Mouse (Mus musculus) heart, adult 11 months (tissue): ENCODE data around the gene Gm10718.
"Not testable (repeated sequence)": the region's sequence is repeated elsewhere in the genome, so short reads cannot be mapped to it uniquely, and the experiment has no call there.

Source experiments
- DNase-seq: peaks from one replicate; pipeline ENCODE4 v3.0.0; 2022

Gene Gm10718

GRCm38 (mm10) chr9:3023312-3023984 lies at the start of gene Gm10718:
Gene Gm10718 (plus strand): TSS chr9:3023547.
- DNase-seq, result peak; percentile 89

- DNase-seq, result peak; percentile 91
These were observed 22.8 kb upstream of the Gm10718 start, which contains the start of gene Gm10722 for GRCm38 (mm10) chr9:3000445-3000972. Gene Gm10722 (plus strand): TSS chr9:3000922.

GRCm38 (mm10) chr9:3001006-3001405 lies 22.3 kb upstream of the Gm10718 start:
- DNase-seq, result peak; percentile 60

- DNase-seq, result peak; percentile 98
These were observed 21.2 kb upstream of the Gm10718 start for GRCm38 (mm10) chr9:3001948-3002659.

- DNase-seq, result not testable (repeated sequence)
These were observed 20.5 kb upstream of the Gm10718 start, which contains the start of gene Gm11168 for GRCm38 (mm10) chr9:3002794-3003396. Gene Gm11168 (plus strand): TSS chr9:3003346.

- DNase-seq, result not testable (repeated sequence)
These were observed 17.2 kb upstream of the Gm10718 start for GRCm38 (mm10) chr9:3006179-3006578.

GRCm38 (mm10) chr9:3006636-3007035 lies 16.7 kb upstream of the Gm10718 start:
- peak; percentile 100 for DNase-seq

GRCm38 (mm10) chr9:3007272-3007671 lies 16.1 kb upstream of the Gm10718 start:
- DNase-seq, result not testable (repeated sequence)

GRCm38 (mm10) chr9:3009331-3009730 lies 14.0 kb upstream of the Gm10718 start:
- DNase-seq, result not testable (repeated sequence)

GRCm38 (mm10) chr9:3012054-3012621 lies 11.2 kb upstream of the Gm10718 start:
- not testable (repeated sequence) for DNase-seq

- DNase-seq, result not testable (repeated sequence)
These were observed 10.5 kb upstream of the Gm10718 start, which contains the start of gene Gm10721 for GRCm38 (mm10) chr9:3012733-3013279. Gene Gm10721 (plus strand): TSS chr9:3013140.

- not testable (repeated sequence) for DNase-seq
These were observed 8.0 kb upstream of the Gm10718 start, which contains the start of gene Gm10720 for GRCm38 (mm10) chr9:3015354-3015753. Gene Gm10720 (plus strand): TSS chr9:3015654.

- not testable (repeated sequence) for DNase-seq
These were observed 7.5 kb upstream of the Gm10718 start for GRCm38 (mm10) chr9:3015896-3016295.

- DNase-seq, result not testable (repeated sequence)
These were observed 6.2 kb upstream of the Gm10718 start, which contains the start of gene Gm10719 for GRCm38 (mm10) chr9:3017108-3017507. Gene Gm10719 (plus strand): TSS chr9:3017408.

GRCm38 (mm10) chr9:3018944-3019343 lies 4.4 kb upstream of the Gm10718 start:
- DNase-seq, result not testable (repeated sequence)

- peak; percentile 79 for DNase-seq
These were observed 3.3 kb upstream of the Gm10718 start for GRCm38 (mm10) chr9:3019835-3020727.

- peak; percentile 94 for DNase-seq
These were observed 885 bp upstream of the Gm10718 start for GRCm38 (mm10) chr9:3022316-3023008.

GRCm38 (mm10) chr9:3023985-3024648 lies 770 bp downstream of the Gm10718 start:
- DNase-seq, result peak; percentile 100

GRCm38 (mm10) chr9:3024912-3025467 lies 1.6 kb downstream of the Gm10718 start, which contains the start of gene Gm10717:
Gene Gm10717 (plus strand): TSS chr9:3025417.
- DNase-seq, result peak; percentile 80

- peak; percentile 93 for DNase-seq
These were observed 2.3 kb downstream of the Gm10718 start for GRCm38 (mm10) chr9:3025653-3026052.
